Mouse (Mus musculus) brain, adult 10 weeks (tissue): ENCODE measurements around the gene Klhl34. TPM values are rescaled to one million over a fixed set of nuclear protein-coding genes. Genes with fewer than 3 reads are reported as not detected.

Experiments
- polyA plus RNA-seq: library from polyadenylated mRNA; stranded (reverse); fragments of 350-450 nt; fragmentation: Illumina TruSeq; extraction: RNeasy Lipid Tissue Mini Kit (QIAGEN cat#74804); gene quantifications from one replicate; pipeline ENCODE4 v1.2.3, GENCODE M21; 2015; ENCODE audit warnings: low read depth, low replicate concordance

The Klhl34 gene
- not detected for polyA plus RNA-seq

GRCm38 (mm10) chrX:157818207-157818920 lies at the start of gene Klhl34:
Gene Klhl34 (plus strand): TSS chrX:157818435.

Other genes starting within 250 kb of the Klhl34 start
- 1.6 TPM for gene Yy2, start 249.4 kb upstream of the Klhl34 start, polyA plus RNA-seq
- 20.0 TPM for gene Mbtps2, start 219.7 kb upstream of the Klhl34 start, polyA plus RNA-seq
- gene Smpx, start 119.5 kb upstream of the Klhl34 start, polyA plus RNA-seq, result 1.0 TPM
- gene Cnksr2, start 224.9 kb downstream of the Klhl34 start, polyA plus RNA-seq, result 87.1 TPM